Mouse (Mus musculus) urinary bladder, postnatal 14 days (tissue): ENCODE measurements at regions not wholly inside any gene's neighbourhood (a gene's known extent, or its start where the extent isn't known, plus 50 kb on each side); places are given as distances from the start of the nearest gene placed in this dataset.

Experiments
- DNase-seq: peaks from one replicate; pipeline ENCODE4 v3.0.0; 2021; ENCODE audit warnings: low spot score

- no peak for DNase-seq
Measured at GRCm38 (mm10) chr4:137216908-137217497, 60.3 kb upstream of the Wnt4 start.

GRCm38 (mm10) chr4:137214573-137214972 is 62.7 kb upstream of the Wnt4 start:
- DNase-seq: no peak

GRCm38 (mm10) chr4:137212846-137213245 is 64.4 kb upstream of the Wnt4 start:
- no peak for DNase-seq

- DNase-seq: peak; percentile 35
Measured at GRCm38 (mm10) chr4:137212106-137212505, 65.2 kb upstream of the Wnt4 start.

- no peak for DNase-seq
Measured at GRCm38 (mm10) chr4:137211288-137211687, 66.0 kb upstream of the Wnt4 start.

GRCm38 (mm10) chr4:137210525-137210924 is 66.8 kb upstream of the Wnt4 start:
- DNase-seq: peak; percentile 27

GRCm38 (mm10) chr4:137200968-137201367 is 76.3 kb upstream of the Wnt4 start:
- DNase-seq: peak; percentile 83

- DNase-seq: no peak
Measured at GRCm38 (mm10) chr4:137200426-137200825, 76.9 kb upstream of the Wnt4 start.

GRCm38 (mm10) chr4:137196491-137196974 is 80.8 kb upstream of the Wnt4 start:
- DNase-seq: no peak

GRCm38 (mm10) chr4:137194106-137194505 is 83.2 kb upstream of the Wnt4 start:
- no peak for DNase-seq

GRCm38 (mm10) chr4:137190625-137191024 is 86.7 kb upstream of the Wnt4 start:
- DNase-seq: no peak

GRCm38 (mm10) chr4:137189801-137190200 is 87.5 kb upstream of the Wnt4 start:
- no peak for DNase-seq

- DNase-seq: no peak
Measured at GRCm38 (mm10) chr4:137189058-137189457, 88.2 kb upstream of the Wnt4 start.

GRCm38 (mm10) chr4:137187592-137187991 is 89.7 kb upstream of the Wnt4 start:
- DNase-seq: no peak

- no peak for DNase-seq
Measured at GRCm38 (mm10) chr4:137187051-137187450, 90.2 kb upstream of the Wnt4 start.

GRCm38 (mm10) chr4:137185001-137185400 is 92.3 kb upstream of the Wnt4 start:
- no peak for DNase-seq

GRCm38 (mm10) chr4:137183181-137183850 is 94.0 kb upstream of the Wnt4 start:
- DNase-seq: peak; percentile 20

GRCm38 (mm10) chr4:137182547-137182946 is 94.7 kb upstream of the Wnt4 start:
- DNase-seq: no peak

GRCm38 (mm10) chr4:137181252-137181651 is 96.0 kb upstream of the Wnt4 start:
- no peak for DNase-seq

- DNase-seq: no peak
Measured at GRCm38 (mm10) chr4:137180083-137180482, 97.2 kb upstream of the Wnt4 start.

GRCm38 (mm10) chr4:137178833-137179232 is 98.5 kb upstream of the Wnt4 start:
- DNase-seq: peak; percentile 77

- DNase-seq: peak; percentile 72
Measured at GRCm38 (mm10) chr4:137164933-137165332, 112.4 kb upstream of the Wnt4 start.

GRCm38 (mm10) chr4:137164429-137164828 is 112.9 kb upstream of the Wnt4 start:
- peak; percentile 90 for DNase-seq

- peak; percentile 53 for DNase-seq
Measured at GRCm38 (mm10) chr4:137163962-137164361, 113.3 kb upstream of the Wnt4 start.
